ENCODE assay signal across 15 mouse cellular contexts in the genomic region with DNA sequence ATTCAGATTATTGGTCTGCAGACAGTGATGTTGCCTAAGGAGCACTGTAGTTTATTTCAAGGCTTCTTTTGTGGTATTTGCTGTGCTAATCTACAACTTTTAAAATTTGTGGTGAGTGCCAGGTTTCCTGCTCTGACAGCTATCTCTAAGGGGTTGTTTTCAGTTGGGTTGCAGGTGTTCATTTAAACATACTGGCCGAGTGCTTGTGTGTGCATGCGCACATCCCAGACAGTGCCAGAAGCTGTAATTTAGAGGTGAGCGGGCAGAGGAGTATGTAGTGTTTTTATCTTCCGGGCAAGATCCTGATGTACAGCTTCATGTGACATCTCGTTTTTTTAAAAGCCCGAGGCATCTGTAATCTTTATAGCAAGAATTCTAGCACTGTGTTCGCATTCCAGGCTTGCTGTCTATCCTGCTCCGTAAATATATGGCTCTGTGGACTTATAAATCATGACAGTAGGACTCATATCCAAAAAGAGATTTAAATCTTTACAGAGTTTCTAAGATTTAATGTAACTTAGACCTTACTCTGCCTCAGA.
A peak's percentile ranks its signal among the peaks of the same experiment; 100 is the strongest.
DNase-seq lines count a peak whose midpoint lies in the region; ATAC-seq and TF ChIP-seq lines count a peak whose summit lies in the region.
"Had no signal": no experiment of that assay in that cellular context is flagged by ENCODE, and none has a peak within 500 bp of the region (broad histone marks: within the 10 kb centered on the region; RNA-seq: fewer than 3 reads in every experiment).

No protein-coding gene starts in this region.

- no peak for DNase-seq in heart, postnatal 0 days (ENCODE audit: low spot score)
- no peak for DNase-seq in heart, postnatal 4 days
- DNase-seq in midbrain, embryonic 11.5 days (ENCODE audit: low spot score, missing footprints): no peak
- peak; percentile 20 for DNase-seq in naive thymus-derived CD4-positive, alpha-beta T cell, adult 2 months (ENCODE audit: low read depth)
- DNase-seq in thymus, postnatal 36 days: peak; percentile 56 to 80
- no peak for DNase-seq in cerebellum, postnatal 14 days
- DNase-seq: adrenal gland, adult 8-10 months; kidney, postnatal 14 days; layer of hippocampus, adult 9-11 months; lung, postnatal 10 days had no signal

- H3K9me3 ChIP-seq in heart, postnatal 0 days (replicated peaks; ENCODE audit: control insufficient read depth, low read length): no peaks in the 10 kb centered on the region
- H3K9me3 ChIP-seq in midbrain, embryonic 15.5 days: no peaks in the 10 kb centered on the region
- H3K9me3 ChIP-seq in midbrain, embryonic 11.5 days (ENCODE audit: control insufficient read depth, low read length): no peaks in the 10 kb centered on the region
- H3K9me3 ChIP-seq: heart, embryonic 15.5 days; intestine, embryonic 15.5 days; liver, embryonic 12.5 days had no signal

- TF ChIP-seq EP300 in heart, postnatal 0 days (IDR thresholded peaks at IDR 0.05; ENCODE audit: low read depth): no peak

- WGBS in heart, postnatal 0 days: 62% methylated on average over 8 of the region's 8 CpGs
- WGBS in midbrain, embryonic 15.5 days: 72% methylated on average over 8 of the region's 8 CpGs
- WGBS in midbrain, embryonic 11.5 days: 93% methylated on average over 8 of the region's 8 CpGs

- TF ChIP-seq CTCF in heart, postnatal 0 days (IDR thresholded peaks at IDR 0.05; ENCODE audit: low read depth): no peak

- no peaks in the 10 kb centered on the region for H3K27me3 ChIP-seq in heart, postnatal 0 days (ENCODE audit: control insufficient read depth, insufficient read depth, low read length)
- no peaks in the 10 kb centered on the region for H3K27me3 ChIP-seq in midbrain, embryonic 15.5 days (replicated peaks)
- no peaks in the 10 kb centered on the region for H3K27me3 ChIP-seq in midbrain, embryonic 11.5 days (ENCODE audit: control insufficient read depth, insufficient read depth, low read length)
- H3K27me3 ChIP-seq: heart, embryonic 15.5 days; intestine, embryonic 15.5 days; liver, embryonic 12.5 days had no signal

- peaks cover 10% of the 10 kb centered on the region for H3K4me1 ChIP-seq in heart, postnatal 0 days (ENCODE audit: control insufficient read depth, insufficient read depth)
- peaks cover 15% of the 10 kb centered on the region; the same call in 1 of the 2 replicates for H3K4me1 ChIP-seq in midbrain, embryonic 15.5 days
- H3K4me1 ChIP-seq in midbrain, embryonic 11.5 days (ENCODE audit: control insufficient read depth, insufficient read depth, low read length): peaks cover 5% of the 10 kb centered on the region
- H3K4me1 ChIP-seq: intestine, embryonic 15.5 days had no signal

- H3K9ac ChIP-seq in heart, postnatal 0 days (replicated peaks; ENCODE audit: low read depth, low read length): no peak overlapping the region
- no peak overlapping the region for H3K9ac ChIP-seq in midbrain, embryonic 15.5 days
- H3K9ac ChIP-seq in midbrain, embryonic 11.5 days (ENCODE audit: low read length): no peak overlapping the region
- H3K9ac ChIP-seq: heart, embryonic 15.5 days; intestine, embryonic 15.5 days; liver, embryonic 12.5 days had no signal

- H3K27ac ChIP-seq in heart, postnatal 0 days (ENCODE audit: low read depth): peak overlapping the region; percentile 28; the same call in 1 of the 2 replicates
- H3K27ac ChIP-seq in midbrain, embryonic 15.5 days: peak overlapping the region; percentile 21; the same call in 1 of the 2 replicates
- H3K27ac ChIP-seq in midbrain, embryonic 11.5 days (ENCODE audit: low read depth, low read length): no peak overlapping the region
- H3K27ac ChIP-seq: intestine, embryonic 15.5 days; liver, embryonic 12.5 days had no signal

- no peak overlapping the region; the same call in 1 of the 2 replicates for H3K4me2 ChIP-seq in heart, postnatal 0 days (ENCODE audit: low read depth, low read length)
- H3K4me2 ChIP-seq in midbrain, embryonic 15.5 days: no peak overlapping the region
- H3K4me2 ChIP-seq in midbrain, embryonic 11.5 days: no peak overlapping the region
- H3K4me2 ChIP-seq: heart, embryonic 15.5 days; intestine, embryonic 15.5 days; liver, embryonic 12.5 days had no signal

- no peak overlapping the region for H3K4me3 ChIP-seq in heart, postnatal 0 days (ENCODE audit: low read depth, low read length)
- H3K4me3 ChIP-seq in midbrain, embryonic 15.5 days: no peak overlapping the region
- H3K4me3 ChIP-seq in midbrain, embryonic 11.5 days (ENCODE audit: low read depth, low read length): no peak overlapping the region
- H3K4me3 ChIP-seq: heart, embryonic 15.5 days; intestine, embryonic 15.5 days; liver, embryonic 12.5 days had no signal

- no peak for ATAC-seq in heart, postnatal 0 days (ENCODE audit: insufficient read depth, low read depth)
- ATAC-seq in midbrain, embryonic 15.5 days (replicated peaks): no peak
- ATAC-seq in midbrain, embryonic 11.5 days (ENCODE audit: low FRiP score): no peak
- ATAC-seq in CD4-positive, CD25-positive, alpha-beta regulatory T cell, adult 4 months: no peak
- ATAC-seq: intestine, embryonic 15.5 days; liver, embryonic 12.5 days had no signal

- no peaks in the 10 kb centered on the region for H3K36me3 ChIP-seq in heart, postnatal 0 days (replicated peaks; ENCODE audit: control insufficient read depth, insufficient read depth, low read length)
- H3K36me3 ChIP-seq in midbrain, embryonic 15.5 days (replicated peaks): no peaks in the 10 kb centered on the region
- no peaks in the 10 kb centered on the region for H3K36me3 ChIP-seq in midbrain, embryonic 11.5 days (ENCODE audit: control insufficient read depth, insufficient read depth, low read length)
- H3K36me3 ChIP-seq: heart, embryonic 15.5 days; intestine, embryonic 15.5 days had no signal

Comparison
In these comparisons a context has a peak if more than half of its experiments do, and no peak if none do; other contexts are left out.
1. DNase-seq: peak in naive thymus-derived CD4-positive, alpha-beta T cell, adult 2 months (single experiment) and thymus, postnatal 36 days (2 of 2); none in heart, postnatal 0 days (single experiment), heart, postnatal 4 days (single experiment), midbrain, embryonic 11.5 days (single experiment) and cerebellum, postnatal 14 days (0 of 2).